ENCODE assay signal across 18 mouse cellular contexts in genomic region chr4:130177536-130177935, GRCm38 (mm10). TPM values are rescaled to one million over a fixed set of nuclear protein-coding genes. Genes with fewer than 3 reads are reported as not detected.
DNase-seq lines count a peak whose midpoint lies in the region; ATAC-seq and TF ChIP-seq lines count a peak whose summit lies in the region.
"Had no signal": no experiment of that assay in that cellular context is flagged by ENCODE, and none has a peak within 500 bp of the region (broad histone marks: within the 10 kb centered on the region; RNA-seq: fewer than 3 reads in every experiment).

No protein-coding gene starts in this region.

- peaks cover 22% of the 10 kb centered on the region for H3K4me1 ChIP-seq in heart, adult 2 months (ENCODE audit: control insufficient read depth, insufficient read depth, low read length)
- peaks cover 5% of the 10 kb centered on the region for H3K4me1 ChIP-seq in liver, adult 2 months (ENCODE audit: control insufficient read depth, insufficient read depth, low read length)
- peaks cover 23% of the 10 kb centered on the region for H3K4me1 ChIP-seq in liver, embryonic 11.5 days (replicated peaks; ENCODE audit: control insufficient read depth, insufficient read depth, low read length)
- H3K4me1 ChIP-seq in embryonic facial prominence, embryonic 13.5 days: peaks cover 33% of the 10 kb centered on the region
- H3K4me1 ChIP-seq in lung, postnatal 0 days (ENCODE audit: insufficient read depth, low read depth, low read length): peaks cover 45% of the 10 kb centered on the region

- TF ChIP-seq POLR2A in heart, adult 2 months (IDR thresholded peaks at IDR 0.05; ENCODE audit: insufficient read depth, low read depth, low read length): no peak
- no peak for TF ChIP-seq POLR2A in liver, adult 2 months (IDR thresholded peaks at IDR 0.05; ENCODE audit: extremely low read depth, insufficient read depth, low read length)

- H3K9ac ChIP-seq in heart, adult 2 months (ENCODE audit: low read depth, low read length): no peak overlapping the region
- H3K9ac ChIP-seq in liver, adult 2 months (ENCODE audit: low read depth, low read length): no peak overlapping the region
- no peak overlapping the region for H3K9ac ChIP-seq in liver, embryonic 11.5 days (ENCODE audit: low read depth, low read length)
- 0 out of 2 replicates have a peak overlapping the region, but pooled peaks have one; percentile 11 for H3K9ac ChIP-seq in embryonic facial prominence, embryonic 13.5 days
- no peak overlapping the region for H3K9ac ChIP-seq in lung, postnatal 0 days (replicated peaks; ENCODE audit: low read depth)
- H3K9ac ChIP-seq: intestine, embryonic 15.5 days; liver, embryonic 15.5 days had no signal

- H3K79me2 ChIP-seq in heart, adult 2 months (replicated peaks; ENCODE audit: control insufficient read depth, insufficient read depth, low read length): no peaks in the 10 kb centered on the region
- no peaks in the 10 kb centered on the region for H3K79me2 ChIP-seq in liver, adult 2 months (ENCODE audit: control insufficient read depth, insufficient read depth, low read length)

- WGBS in heart, adult 2 months: 69% methylated on average over 7 of the region's 7 CpGs
- 51% methylated on average over 7 of the region's 7 CpGs for WGBS in liver, adult 2 months
- 59% methylated on average over 7 of the region's 7 CpGs for WGBS in liver, embryonic 11.5 days
- WGBS in embryonic facial prominence, embryonic 13.5 days: 47% methylated on average over 7 of the region's 7 CpGs
- WGBS in lung, postnatal 0 days: 34% methylated on average over 7 of the region's 7 CpGs

- no peaks in the 10 kb centered on the region for H3K36me3 ChIP-seq in heart, adult 2 months (ENCODE audit: control insufficient read depth, insufficient read depth, low read length)
- no peaks in the 10 kb centered on the region for H3K36me3 ChIP-seq in liver, adult 2 months (ENCODE audit: control insufficient read depth, insufficient read depth, low read length)
- H3K36me3 ChIP-seq in liver, embryonic 11.5 days (ENCODE audit: control insufficient read depth, insufficient read depth, low read length): no peaks in the 10 kb centered on the region
- H3K36me3 ChIP-seq in embryonic facial prominence, embryonic 13.5 days: no peaks in the 10 kb centered on the region
- no peaks in the 10 kb centered on the region for H3K36me3 ChIP-seq in lung, postnatal 0 days (ENCODE audit: insufficient read depth, low read length)
- H3K36me3 ChIP-seq: intestine, embryonic 15.5 days; liver, embryonic 15.5 days had no signal

- intact Hi-C loops in heart, adult 2 months (cut with DNase I): no loop called here
- intact Hi-C loops in left cerebral cortex, postnatal 14 days (cut with DNase I): no loop called here

- H3K4me3 ChIP-seq in heart, adult 2 months: no peak overlapping the region
- H3K4me3 ChIP-seq in liver, adult 2 months (ENCODE audit: insufficient read depth, low read depth, low read length): no peak overlapping the region
- no peak overlapping the region for H3K4me3 ChIP-seq in liver, embryonic 11.5 days (ENCODE audit: low read depth, low read length)
- H3K4me3 ChIP-seq in embryonic facial prominence, embryonic 13.5 days: no peak overlapping the region
- H3K4me3 ChIP-seq in lung, postnatal 0 days (ENCODE audit: low read depth, low read length): no peak overlapping the region
- H3K4me3 ChIP-seq: intestine, embryonic 15.5 days; liver, embryonic 15.5 days had no signal

- TF ChIP-seq EP300 in heart, adult 2 months (IDR thresholded peaks at IDR 0.05; ENCODE audit: insufficient read depth, low read depth, low read length): no peak
- no peak for TF ChIP-seq EP300 in lung, postnatal 0 days (IDR thresholded peaks at IDR 0.05)

- no peak for DNase-seq in heart, adult 2 months
- DNase-seq in heart, adult 9 months (ENCODE audit: low spot score in 2 of 2): no peak
- no peak for DNase-seq in liver, adult 2 months (ENCODE audit: extremely low read depth, low read depth, low spot score)
- no peak for DNase-seq in liver, embryonic 11.5 days (ENCODE audit: low spot score)
- DNase-seq in lung, postnatal 0 days (ENCODE audit: low spot score): peak; percentile 28
- no peak for DNase-seq in adrenal gland, adult 8-10 months
- DNase-seq in left cerebral cortex, postnatal 14 days (ENCODE audit: low spot score in 2 of 2): no peak
- DNase-seq: cerebellum, adult 11 months; right cerebral cortex, postnatal 4 days; thymus, adult 2 months had no signal

- H3K27ac ChIP-seq in heart, adult 2 months: peak overlapping the region; percentile 61
- peak overlapping the region; percentile 48 for H3K27ac ChIP-seq in liver, adult 2 months (replicated peaks; ENCODE audit: insufficient read depth, low read depth, low read length)
- H3K27ac ChIP-seq in liver, embryonic 11.5 days (ENCODE audit: low read depth, low read length): no peak overlapping the region
- H3K27ac ChIP-seq in embryonic facial prominence, embryonic 13.5 days: no peak overlapping the region
- H3K27ac ChIP-seq in lung, postnatal 0 days (ENCODE audit: low read length): peak overlapping the region; percentile 89
- H3K27ac ChIP-seq: liver, embryonic 15.5 days had no signal

- H3K4me2 ChIP-seq in liver, embryonic 11.5 days: no peak overlapping the region
- no peak overlapping the region for H3K4me2 ChIP-seq in embryonic facial prominence, embryonic 13.5 days
- no peak overlapping the region for H3K4me2 ChIP-seq in lung, postnatal 0 days (replicated peaks; ENCODE audit: low read depth, low read length)
- H3K4me2 ChIP-seq: intestine, embryonic 15.5 days; liver, embryonic 15.5 days had no signal

- no peaks in the 10 kb centered on the region for H3K27me3 ChIP-seq in heart, adult 2 months (ENCODE audit: control insufficient read depth, insufficient read depth, low read length)
- no peaks in the 10 kb centered on the region for H3K27me3 ChIP-seq in liver, adult 2 months (ENCODE audit: control insufficient read depth, insufficient read depth, low read length)
- H3K27me3 ChIP-seq in liver, embryonic 11.5 days (replicated peaks; ENCODE audit: control insufficient read depth, insufficient read depth, low read length): peaks cover 29% of the 10 kb centered on the region
- peaks cover 34% of the 10 kb centered on the region for H3K27me3 ChIP-seq in embryonic facial prominence, embryonic 13.5 days
- no peaks in the 10 kb centered on the region for H3K27me3 ChIP-seq in lung, postnatal 0 days (replicated peaks; ENCODE audit: insufficient read depth, low read length)

- no peak for TF ChIP-seq CTCF in heart, adult 2 months (IDR thresholded peaks at IDR 0.05)
- no peak for TF ChIP-seq CTCF in liver, adult 2 months (IDR thresholded peaks at IDR 0.05; ENCODE audit: low read depth, low read length)
- TF ChIP-seq CTCF in lung, postnatal 0 days (IDR thresholded peaks at IDR 0.05): no peak

- no peaks in the 10 kb centered on the region for H3K9me3 ChIP-seq in liver, embryonic 11.5 days (ENCODE audit: control insufficient read depth, low read length)
- H3K9me3 ChIP-seq in embryonic facial prominence, embryonic 13.5 days: no peaks in the 10 kb centered on the region
- no peaks in the 10 kb centered on the region for H3K9me3 ChIP-seq in lung, postnatal 0 days (ENCODE audit: low read length)
- H3K9me3 ChIP-seq: intestine, embryonic 15.5 days; liver, embryonic 15.5 days had no signal

- ATAC-seq in liver, embryonic 11.5 days (replicated peaks; ENCODE audit: low FRiP score): no peak
- no peak for ATAC-seq in embryonic facial prominence, embryonic 13.5 days (ENCODE audit: insufficient number of reproducible peaks, insufficient read depth, low FRiP score, low TSS enrichment, low read depth)
- no peak for ATAC-seq in lung, postnatal 0 days
- ATAC-seq: forebrain, embryonic 14.5 days; intestine, embryonic 15.5 days; midbrain, embryonic 16.5 days had no signal

RNA-seq across cellular contexts. Expression of gene Tinagl1, which starts 2.6 kb away (rescaled TPM):
- total RNA-seq in heart, adult 2 months (2021): 10 to 100 TPM; 56.4 to 68.6 TPM
- polyA plus RNA-seq in heart, adult 2 months (2012; rRNA removed): 61.9 and 84.0 TPM in 2 replicates
- 13.3 and 21.4 TPM in 2 replicates for total RNA-seq in liver, adult 2 months (2014; rRNA removed)
- 30.5 and 35.3 TPM in 2 replicates for polyA plus RNA-seq in liver, adult 2 months (2012; rRNA removed)
- polyA plus RNA-seq in liver, embryonic 11.5 days (2014; fragmentation: Nextera tagmentation; extraction: Ambion mirVana): 15.3 and 16.1 TPM in 2 replicates
- polyA plus RNA-seq in embryonic facial prominence, embryonic 13.5 days (2015; fragmentation: Nextera tagmentation; extraction: Ambion mirVana): 13.8 and 14.2 TPM in 2 replicates
- 213 and 288 TPM in 2 replicates for polyA plus RNA-seq in lung, postnatal 0 days (2015; fragmentation: Nextera tagmentation; extraction: Ambion mirVana)
- 100 to 1,000 TPM in 2 of 4 experiments, 10 to 100 TPM in 2; 80.9 to 133 (median 107) TPM for total RNA-seq in adrenal gland, adult 8-10 months (2022)
- total RNA-seq in left cerebral cortex, postnatal 14 days (2021): 1 to 10 TPM; 4.1 to 4.2 TPM

RNA-seq across cellular contexts. Expression of gene Hcrtr1, which starts 38.4 kb away (rescaled TPM):
- total RNA-seq in heart, adult 2 months (2021): not detected
- 0.23 and 0.27 TPM in 2 replicates for polyA plus RNA-seq in heart, adult 2 months (2012; rRNA removed)
- total RNA-seq in liver, adult 2 months (2014; rRNA removed): not detected in 2 replicates
- polyA plus RNA-seq in liver, adult 2 months (2012; rRNA removed): 0.04 TPM in 1 of 2 replicates, not detected in the other
- polyA plus RNA-seq in liver, embryonic 11.5 days (2014; fragmentation: Nextera tagmentation; extraction: Ambion mirVana): 0.12 and 0.30 TPM in 2 replicates
- 0.21 TPM in 2 replicates for polyA plus RNA-seq in embryonic facial prominence, embryonic 13.5 days (2015; fragmentation: Nextera tagmentation; extraction: Ambion mirVana)
- 0.08 and 0.18 TPM in 2 replicates for polyA plus RNA-seq in lung, postnatal 0 days (2015; fragmentation: Nextera tagmentation; extraction: Ambion mirVana)
- 1 to 10 TPM in 2 of 4 experiments, under 1 TPM in 2; 0.49 to 1.9 (median 1.3) TPM for total RNA-seq in adrenal gland, adult 8-10 months (2022)
- total RNA-seq in left cerebral cortex, postnatal 14 days (2021): 1 to 10 TPM; 5.8 to 6.3 TPM
- total RNA-seq: gastrocnemius, postnatal 4 days had no signal
- polyA plus RNA-seq: liver, embryonic 15.5 days had no signal

RNA-seq across cellular contexts. Expression of gene Gm853, which starts 44.7 kb away (rescaled TPM):
- total RNA-seq in heart, adult 2 months (2021): not detected
- polyA plus RNA-seq in heart, adult 2 months (2012; rRNA removed): not detected in 2 replicates
- total RNA-seq in liver, adult 2 months (2014; rRNA removed): not detected in 2 replicates
- not detected in 2 replicates for polyA plus RNA-seq in liver, adult 2 months (2012; rRNA removed)
- polyA plus RNA-seq in liver, embryonic 11.5 days (2014; fragmentation: Nextera tagmentation; extraction: Ambion mirVana): not detected in 2 replicates
- not detected in 2 replicates for polyA plus RNA-seq in embryonic facial prominence, embryonic 13.5 days (2015; fragmentation: Nextera tagmentation; extraction: Ambion mirVana)
- polyA plus RNA-seq in lung, postnatal 0 days (2015; fragmentation: Nextera tagmentation; extraction: Ambion mirVana): not detected in 2 replicates
- total RNA-seq in adrenal gland, adult 8-10 months (2022): not detected
- not detected for total RNA-seq in left cerebral cortex, postnatal 14 days (2021)
- total RNA-seq: adrenal gland, postnatal 25 days; gastrocnemius, postnatal 4 days; left cerebral cortex, adult 18-20 months had no signal
- polyA plus RNA-seq: intestine, embryonic 15.5 days; liver, embryonic 15.5 days; midbrain, embryonic 16.5 days had no signal

Comparison
In these comparisons a context has a peak if more than half of its experiments do, and no peak if none do; other contexts are left out.
1. H3K27ac ChIP-seq: peak in heart, adult 2 months (single experiment), liver, adult 2 months (single experiment) and lung, postnatal 0 days (single experiment); none in liver, embryonic 11.5 days (single experiment) and embryonic facial prominence, embryonic 13.5 days (single experiment).